Mouse (Mus musculus) spleen, adult 2 months (tissue): ENCODE measurements around the gene Tmem9b. TPM values are rescaled to one million over a fixed set of nuclear protein-coding genes. Genes with fewer than 3 reads are reported as not detected.

Experiments used
- DNase-seq, 2 experiments: peaks; one replicate each; pipeline versions ENCODE4 v3.0.0 to v3.0.0-alpha.2; 2012 to 2021; ENCODE audit warnings: low spot score in 2 of 2, low read depth in 1 of 2
- H3K27ac ChIP-seq: fragments of 200-500 bp; 2 replicates; pipeline ENCODE4 v1.5.1; 2012; ENCODE audit warnings: low read length, inconsistent platforms; ENCODE audit not compliant: insufficient read depth
- H3K27me3 ChIP-seq: fragments of 200-500 bp; 2 replicates; pipeline ENCODE4 v1.6.1; 2012; ENCODE audit warnings: mild to moderate bottlenecking, moderate library complexity, low read length, inconsistent platforms; ENCODE audit not compliant: control insufficient read depth, insufficient read depth
- H3K36me3 ChIP-seq: fragments of 200-500 bp; 2 replicates; pipeline ENCODE4 v1.6.1; 2012; ENCODE audit warnings: mild to moderate bottlenecking, low read length, inconsistent platforms; ENCODE audit not compliant: control insufficient read depth, insufficient read depth
- H3K4me1 ChIP-seq: fragments of 200-500 bp; 2 replicates; pipeline ENCODE4 v1.6.1; 2011; ENCODE audit warnings: inconsistent platforms; ENCODE audit not compliant: control insufficient read depth, insufficient read depth, insufficient read length
- H3K4me3 ChIP-seq: fragments of 200-500 bp; 2 replicates; pipeline ENCODE4 v1.5.1; 2011; ENCODE audit warnings: mild to moderate bottlenecking, inconsistent platforms; ENCODE audit not compliant: insufficient read depth, insufficient read length; ENCODE audit errors: extremely low read depth
- CTCF ChIP-seq: fragments of 200-500 bp; IDR thresholded peaks from 2 replicates; pipeline ENCODE4 v1.5.1; 2011; ENCODE audit warnings: mild to moderate bottlenecking, inconsistent platforms; ENCODE audit not compliant: insufficient read depth, insufficient read length, insufficient replicate concordance; ENCODE audit errors: extremely low read depth
- POLR2A ChIP-seq: fragments of 200-500 bp; IDR thresholded peaks from 2 replicates; pipeline ENCODE4 v1.6.1; 2011; ENCODE audit warnings: low read depth, low read length, inconsistent platforms
- WGBS: fragments of 180-500 bp; shearing (Covaris S2); methylation state at CpG from one replicate; pipeline ENCODE4 v1.1.7; 2018; 5-methylcytosine and 5-hydroxymethylcytosine counted together
- polyA plus RNA-seq: library from polyadenylated mRNA; depleted of rRNA; stranded (reverse); fragments of >200 nt; gene quantifications from 2 replicates; pipeline ENCODE4 v1.2.3, GENCODE M21; 2012

Tmem9b gene
- polyA plus RNA-seq, 1 experiment, result 18.3 TPM

- Histone ChIP-seq H3K4me1 (no peaks in the 10 kb centered on the region), H3K36me3 (peaks cover 30% of the 10 kb centered on the region), H3K27me3 (no peaks in the 10 kb centered on the region), H3K4me3 (no peak overlapping the region), H3K27ac (peak overlapping the region; percentile 82)
- no peak for DNase-seq
- WGBS, result 74% methylated on average over 1 of the region's 1 CpGs
- TF ChIP-seq POLR2A, result no peak
- TF ChIP-seq CTCF, result no peak
Observed at GRCm38 (mm10) chr7:109741060-109741459, 11.6 kb downstream of the Tmem9b start.

- no peak overlapping the region for H3K27ac ChIP-seq
- 93% methylated on average over 5 of the region's 5 CpGs for WGBS
- H3K4me3 ChIP-seq, result no peak overlapping the region
- peaks cover 33% of the 10 kb centered on the region for H3K36me3 ChIP-seq
- no peaks in the 10 kb centered on the region for H3K4me1 ChIP-seq
- TF ChIP-seq CTCF (no peak), POLR2A (no peak)
- DNase-seq, result no peak
- H3K27me3 ChIP-seq, result no peaks in the 10 kb centered on the region
Observed at GRCm38 (mm10) chr7:109739822-109740370, 12.8 kb downstream of the Tmem9b start.

- peaks cover 23% of the 10 kb centered on the region for H3K36me3 ChIP-seq
- H3K27ac ChIP-seq, result no peak overlapping the region
- TF ChIP-seq POLR2A (no peak), CTCF (no peak)
- no peak overlapping the region for H3K4me3 ChIP-seq
- 90% methylated on average over 4 of the region's 4 CpGs for WGBS
- H3K4me1 ChIP-seq, result no peaks in the 10 kb centered on the region
- DNase-seq, result no peak
- no peaks in the 10 kb centered on the region for H3K27me3 ChIP-seq
Observed at GRCm38 (mm10) chr7:109734806-109735205, 17.9 kb downstream of the Tmem9b start.

- no peak for TF ChIP-seq POLR2A
- no peak for TF ChIP-seq CTCF
- peaks cover 12% of the 10 kb centered on the region for H3K36me3 ChIP-seq
- H3K4me3 ChIP-seq, result no peak within 1 kb of the TSS
- H3K27ac ChIP-seq, result no peak within 1 kb of the TSS
- no peaks in the 10 kb centered on the region for H3K4me1 ChIP-seq
- no peak for DNase-seq
- H3K27me3 ChIP-seq, result no peaks in the 10 kb centered on the region
- WGBS, result 93% methylated on average over 5 of the region's 5 CpGs
Observed at GRCm38 (mm10) chr7:109731626-109732025, 21.0 kb downstream of the Tmem9b start, which contains the start of gene Ascl3. Gene Ascl3 (minus strand): TSS chr7:109731726.

GRCm38 (mm10) chr7:109723697-109724096 is 29.0 kb downstream of the Tmem9b start, which contains the start of gene BC051019:
Gene BC051019 (minus strand): TSS chr7:109723850.
- WGBS, result 87% methylated on average over 5 of the region's 5 CpGs
- no peak for DNase-seq
- H3K4me1 ChIP-seq, result peaks cover 4% of the 10 kb centered on the region; the same call in 1 of the 2 replicates
- no peaks in the 10 kb centered on the region for H3K36me3 ChIP-seq
- TF ChIP-seq POLR2A (no peak), CTCF (no peak)
- H3K27me3 ChIP-seq, result no peaks in the 10 kb centered on the region
- H3K4me3 ChIP-seq, result no peak within 1 kb of the TSS
- no peak within 1 kb of the TSS for H3K27ac ChIP-seq

- WGBS, result 92% methylated on average over 8 of the region's 8 CpGs
- DNase-seq, result no peak
- Histone ChIP-seq H3K27me3 (no peaks in the 10 kb centered on the region), H3K4me3 (no peak overlapping the region), H3K36me3 (no peaks in the 10 kb centered on the region), H3K4me1 (peaks cover 4% of the 10 kb centered on the region; the same call in 1 of the 2 replicates), H3K27ac (no peak overlapping the region)
- no peak for TF ChIP-seq POLR2A
- TF ChIP-seq CTCF, result no peak
Observed at GRCm38 (mm10) chr7:109723114-109723513, 29.6 kb downstream of the Tmem9b start.

GRCm38 (mm10) chr7:109722618-109723017 is 30.1 kb downstream of the Tmem9b start:
- H3K27ac ChIP-seq, result no peak overlapping the region
- no peak for TF ChIP-seq CTCF
- TF ChIP-seq POLR2A, result no peak
- peaks cover 4% of the 10 kb centered on the region; the same call in 1 of the 2 replicates for H3K4me1 ChIP-seq
- no peaks in the 10 kb centered on the region for H3K27me3 ChIP-seq
- WGBS, result 93% methylated on average over 2 of the region's 2 CpGs
- H3K36me3 ChIP-seq, result no peaks in the 10 kb centered on the region
- no peak overlapping the region for H3K4me3 ChIP-seq
- DNase-seq, result no peak
